Mouse (Mus musculus) E14TG2a.4 (cell line): Measurements from ENCODE around the gene Chst8.
A peak's percentile ranks its signal among the peaks of the same experiment; 100 is the strongest.

Experiments
- H3K27me3 ChIP-seq: 2 replicates; pipeline ENCODE4 v1.6.1; 2014; ENCODE audit warnings: low read length, control low read depth; ENCODE audit not compliant: insufficient read depth
- H3K36me3 ChIP-seq: 2 replicates; pipeline ENCODE4 v1.6.1; 2014; ENCODE audit warnings: low read length, control low read depth; ENCODE audit not compliant: insufficient read depth
- H3K4me1 ChIP-seq: replicated peaks from 2 replicates; pipeline ENCODE4 v1.6.1; 2014; ENCODE audit warnings: low read depth, low read length, control low read depth
- H3K4me3 ChIP-seq: replicated peaks from 2 replicates; pipeline ENCODE4 v1.5.1; 2014; ENCODE audit warnings: mild to moderate bottlenecking, low read length
- H3K9me3 ChIP-seq: 2 replicates; pipeline ENCODE4 v1.6.1; 2014; ENCODE audit warnings: low read length, control low read depth
- CTCF ChIP-seq: conservative IDR thresholded peaks from 2 replicates; pipeline ENCODE4 v1.5.1; 2014; ENCODE audit warnings: low read length
- NANOG ChIP-seq: IDR thresholded peaks from 2 replicates; pipeline ENCODE4 v1.6.1; 2014; ENCODE audit warnings: borderline replicate concordance, low read length, mixed read lengths
- POU5F1 ChIP-seq: IDR thresholded peaks from 2 replicates; pipeline ENCODE4 v1.6.1; 2014; ENCODE audit warnings: low read length, borderline replicate concordance

The Chst8 gene

GRCm38 (mm10) chr7:34811531-34812526 is 682 bp downstream of the Chst8 start:
- H3K27me3 ChIP-seq: peaks cover 90% of the 10 kb centered on the region
- TF ChIP-seq CTCF: no peak
- no peak for TF ChIP-seq NANOG
- TF ChIP-seq POU5F1: no peak
- peaks cover 9% of the 10 kb centered on the region for H3K9me3 ChIP-seq
- no peaks in the 10 kb centered on the region for H3K36me3 ChIP-seq
- peaks cover 24% of the 10 kb centered on the region for H3K4me1 ChIP-seq
- peak overlapping the region; percentile 84 for H3K4me3 ChIP-seq

- peak overlapping the region; percentile 84 for H3K4me3 ChIP-seq
- TF ChIP-seq POU5F1 (no peak), NANOG (no peak), CTCF (no peak)
- H3K36me3 ChIP-seq: no peaks in the 10 kb centered on the region
- peaks cover 27% of the 10 kb centered on the region for H3K4me1 ChIP-seq
- peaks cover 7% of the 10 kb centered on the region for H3K9me3 ChIP-seq
- peaks cover 92% of the 10 kb centered on the region for H3K27me3 ChIP-seq
These were observed 1.5 kb downstream of the Chst8 start for GRCm38 (mm10) chr7:34811060-34811459.

GRCm38 (mm10) chr7:34806307-34806706 is 6.2 kb downstream of the Chst8 start:
- TF ChIP-seq CTCF (no peak), NANOG (no peak), POU5F1 (no peak)
- Histone ChIP-seq H3K27me3 (peaks cover 76% of the 10 kb centered on the region), H3K4me1 (peaks cover 21% of the 10 kb centered on the region), H3K4me3 (no peak overlapping the region), H3K9me3 (no peaks in the 10 kb centered on the region), H3K36me3 (no peaks in the 10 kb centered on the region)

- Histone ChIP-seq H3K4me1 (peaks cover 21% of the 10 kb centered on the region), H3K27me3 (peaks cover 76% of the 10 kb centered on the region), H3K36me3 (no peaks in the 10 kb centered on the region), H3K9me3 (no peaks in the 10 kb centered on the region), H3K4me3 (no peak overlapping the region)
- no peak for TF ChIP-seq CTCF
- TF ChIP-seq POU5F1: no peak
- TF ChIP-seq NANOG: no peak
These were observed 6.8 kb downstream of the Chst8 start for GRCm38 (mm10) chr7:34805691-34806205.

- H3K36me3 ChIP-seq: no peaks in the 10 kb centered on the region
- peaks cover 74% of the 10 kb centered on the region for H3K27me3 ChIP-seq
These were observed 7.5 kb downstream of the Chst8 start for GRCm38 (mm10) chr7:34805042-34805441.

GRCm38 (mm10) chr7:34799950-34800511 is 12.5 kb downstream of the Chst8 start:
- H3K36me3 ChIP-seq: no peaks in the 10 kb centered on the region
- peak overlapping the region; percentile 29; the same call in 1 of the 2 replicates for H3K4me3 ChIP-seq
- no peak for TF ChIP-seq NANOG
- TF ChIP-seq POU5F1: no peak
- no peak for TF ChIP-seq CTCF
- H3K27me3 ChIP-seq: peaks cover 39% of the 10 kb centered on the region
- H3K4me1 ChIP-seq: peaks cover 64% of the 10 kb centered on the region
- no peaks in the 10 kb centered on the region for H3K9me3 ChIP-seq

More at GRCm38 (mm10) chr7:34805042-34805441, 7.5 kb downstream of the Chst8 start:
- Histone ChIP-seq H3K4me3 (0 out of 2 replicates have a peak overlapping the region, but pooled peaks have one; percentile 4), H3K4me1 (peaks cover 24% of the 10 kb centered on the region), H3K9me3 (no peaks in the 10 kb centered on the region)
- TF ChIP-seq NANOG: no peak
- TF ChIP-seq POU5F1: no peak
- TF ChIP-seq CTCF: no peak

- peaks cover 42% of the 10 kb centered on the region for H3K27me3 ChIP-seq
- H3K4me3 ChIP-seq: peak overlapping the region; percentile 45
- no peak for TF ChIP-seq POU5F1
- H3K4me1 ChIP-seq: peaks cover 62% of the 10 kb centered on the region
- H3K9me3 ChIP-seq: no peaks in the 10 kb centered on the region
- no peaks in the 10 kb centered on the region for H3K36me3 ChIP-seq
These were observed 13.1 kb downstream of the Chst8 start for GRCm38 (mm10) chr7:34799404-34799771.

- H3K4me1 ChIP-seq: peaks cover 64% of the 10 kb centered on the region
- H3K9me3 ChIP-seq: no peaks in the 10 kb centered on the region
- TF ChIP-seq NANOG: peak; percentile 41; the same call in 1 of the 2 replicates
- TF ChIP-seq POU5F1: no peak
These were observed 13.8 kb downstream of the Chst8 start for GRCm38 (mm10) chr7:34798441-34799403.

More at GRCm38 (mm10) chr7:34798441-34799403, 13.8 kb downstream of the Chst8 start:
- H3K4me3 ChIP-seq: peak overlapping the region; percentile 45
- H3K36me3 ChIP-seq: no peaks in the 10 kb centered on the region
- peaks cover 48% of the 10 kb centered on the region for H3K27me3 ChIP-seq
